Mouse (Mus musculus) hindlimb bud, embryonic 11.5 days (tissue): ENCODE results near the gene Fibcd1.

ENCODE experiments used
- DNase-seq: peaks from one replicate; pipeline ENCODE4 v3.0.0-alpha.2; 2012; ENCODE audit warnings: low read depth, low spot score; ENCODE audit errors: extremely low spot score

The Fibcd1 gene

DNA sequence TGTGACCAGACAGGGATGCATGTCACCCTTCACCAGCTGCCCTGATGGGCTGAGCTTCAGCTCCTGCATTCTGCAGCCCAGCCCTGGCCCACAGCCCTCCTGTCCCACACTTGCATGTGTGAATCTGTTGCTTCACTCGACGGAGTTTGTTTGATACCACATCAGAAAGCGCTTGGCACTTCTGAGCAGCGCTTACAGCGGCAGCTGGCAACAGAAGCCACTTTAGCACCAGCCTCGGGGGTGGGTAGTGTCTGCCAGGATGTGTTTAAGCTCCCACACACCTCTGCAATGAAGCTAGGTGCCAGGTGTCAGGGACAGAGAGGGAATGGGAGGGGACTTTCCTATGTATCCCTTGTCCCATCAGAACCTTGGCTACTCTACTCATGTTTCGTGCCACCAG, 31.1 kb downstream of the Fibcd1 start:
- DNase-seq: no peak

- DNase-seq: no peak
These were observed 32.2 kb downstream of the Fibcd1 start for GRCm38 (mm10) chr2:31813641-31814040.

GRCm38 (mm10) chr2:31811086-31811958, 34.5 kb downstream of the Fibcd1 start:
- no peak for DNase-seq

GRCm38 (mm10) chr2:31810444-31810843, 35.4 kb downstream of the Fibcd1 start, which contains the start of gene Qrfp:
Gene Qrfp (minus strand): TSS chr2:31810580.
- DNase-seq: no peak

DNA sequence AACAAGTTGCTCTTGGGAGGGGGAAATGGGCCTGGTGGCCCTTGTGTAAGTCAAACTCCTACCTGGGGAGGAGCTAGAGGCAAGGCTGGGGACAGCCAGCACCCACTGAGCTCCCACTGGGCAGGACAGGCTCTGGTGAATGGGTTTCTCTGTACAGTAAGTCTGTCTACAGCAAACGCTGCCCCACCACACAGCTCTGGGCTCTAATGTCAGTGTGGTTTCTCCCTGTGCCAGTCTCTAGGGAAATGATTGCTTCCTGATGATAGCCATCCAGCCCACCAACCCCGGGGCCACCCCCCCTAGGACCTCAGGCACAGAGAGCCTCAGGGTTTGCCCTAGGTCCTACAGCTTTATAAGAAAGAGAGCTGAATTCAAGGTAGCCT, 36.5 kb downstream of the Fibcd1 start:
- no peak for DNase-seq

GRCm38 (mm10) chr2:31808410-31809357, 37.1 kb downstream of the Fibcd1 start:
- DNase-seq: no peak

DNA sequence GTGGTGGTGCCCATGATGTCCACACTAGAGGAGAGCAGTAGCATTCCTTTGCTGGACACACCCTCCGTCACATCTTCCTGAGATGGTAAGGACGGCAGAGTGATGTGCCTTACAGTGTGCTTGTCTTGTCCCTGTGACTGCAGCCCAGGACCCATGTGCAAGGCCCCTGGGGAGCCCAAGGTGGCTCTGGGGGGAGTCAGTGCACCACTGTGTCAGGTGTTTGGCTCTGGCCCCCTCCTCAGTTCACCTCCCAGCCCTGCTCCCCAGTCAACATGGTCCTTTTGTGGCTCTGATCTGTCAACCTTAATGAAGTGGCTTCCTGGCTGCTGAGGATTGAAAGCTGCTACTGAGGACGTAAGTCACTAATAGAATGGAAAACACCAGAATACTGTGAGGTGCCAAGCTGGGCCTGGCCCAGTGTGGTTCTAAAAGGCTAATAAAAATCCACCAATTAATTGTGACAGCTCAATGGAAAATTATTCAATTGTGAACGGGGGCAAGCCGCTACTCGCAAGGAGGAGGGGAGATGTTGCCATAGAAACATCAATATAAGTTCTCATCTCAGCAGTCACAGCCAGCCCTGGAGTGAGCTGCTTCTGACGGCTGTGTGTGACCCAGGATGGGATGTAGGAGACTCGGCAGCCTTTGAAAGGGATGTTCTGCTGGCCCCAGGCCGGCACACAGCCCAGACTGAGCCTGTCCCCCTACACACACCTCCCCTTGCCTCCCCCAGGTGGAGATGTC, 39.0 kb downstream of the Fibcd1 start:
- no peak for DNase-seq

DNA sequence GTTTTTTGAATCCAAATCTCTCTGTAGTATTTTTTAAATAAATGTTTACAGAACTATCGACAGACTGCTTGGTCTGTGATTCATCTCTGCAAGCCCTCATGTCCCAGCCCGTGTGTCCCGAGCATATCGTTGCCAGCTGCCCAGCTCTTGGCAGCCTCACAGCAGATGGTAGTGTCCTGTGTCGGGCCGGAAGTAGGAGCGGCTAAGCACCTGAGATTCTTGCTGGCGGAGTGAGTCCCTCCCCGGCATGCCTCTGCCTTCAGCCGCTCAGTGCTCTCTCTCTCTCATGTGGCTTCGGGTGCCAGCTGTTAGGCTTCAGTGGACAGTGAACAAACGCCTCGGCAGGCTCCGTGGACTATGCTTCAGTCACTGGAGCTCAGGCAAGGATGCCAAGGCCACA, 42.3 kb downstream of the Fibcd1 start:
- no peak for DNase-seq

DNA sequence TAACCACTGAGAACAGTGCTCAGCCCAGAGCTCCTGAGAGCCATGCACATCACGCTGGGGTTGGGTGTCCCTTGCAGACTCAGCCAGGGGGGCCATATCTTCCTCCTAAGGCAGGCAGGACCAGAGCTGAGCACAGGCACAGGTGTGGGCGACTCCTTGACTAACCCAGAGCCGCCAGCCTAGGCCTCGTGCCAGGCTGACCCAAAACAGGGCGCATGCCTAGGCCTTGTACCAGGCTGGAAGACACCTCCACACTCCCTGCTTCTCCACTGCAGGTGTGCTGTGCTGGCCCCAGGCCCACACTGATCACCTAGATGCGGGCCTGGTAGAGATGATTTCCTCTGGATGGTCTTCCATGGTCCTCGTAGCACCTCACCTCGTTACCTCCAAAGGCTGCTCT, 43.0 kb downstream of the Fibcd1 start:
- DNase-seq: no peak

- DNase-seq: no peak
These were observed 44.4 kb downstream of the Fibcd1 start for GRCm38 (mm10) chr2:31801416-31801815.

- DNase-seq: no peak
These were observed 48.9 kb downstream of the Fibcd1 start for GRCm38 (mm10) chr2:31796943-31797342.

DNA sequence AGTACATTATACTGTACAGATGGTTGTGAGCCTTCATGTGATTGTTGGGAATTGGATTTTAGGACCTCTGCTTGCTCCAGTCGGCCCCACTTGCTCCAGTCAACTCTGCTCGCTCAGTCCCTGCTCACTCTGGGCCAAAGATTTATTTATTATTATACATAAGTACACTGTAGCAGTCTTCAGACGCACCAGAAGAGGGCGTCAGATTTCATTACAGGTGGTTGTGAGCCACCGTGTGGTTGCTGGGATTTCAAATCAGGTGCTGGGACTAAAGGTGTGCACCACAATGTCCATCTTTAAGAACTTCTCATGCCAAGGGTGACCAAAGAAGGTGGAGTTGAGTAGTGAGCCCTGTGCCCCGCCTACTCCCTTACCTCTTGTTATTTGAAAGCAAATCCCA, 53.2 kb downstream of the Fibcd1 start:
- no peak for DNase-seq

GRCm38 (mm10) chr2:31791260-31791659, 54.5 kb downstream of the Fibcd1 start:
- DNase-seq: no peak

GRCm38 (mm10) chr2:31790728-31791251, 55.0 kb downstream of the Fibcd1 start:
- DNase-seq: no peak

DNA sequence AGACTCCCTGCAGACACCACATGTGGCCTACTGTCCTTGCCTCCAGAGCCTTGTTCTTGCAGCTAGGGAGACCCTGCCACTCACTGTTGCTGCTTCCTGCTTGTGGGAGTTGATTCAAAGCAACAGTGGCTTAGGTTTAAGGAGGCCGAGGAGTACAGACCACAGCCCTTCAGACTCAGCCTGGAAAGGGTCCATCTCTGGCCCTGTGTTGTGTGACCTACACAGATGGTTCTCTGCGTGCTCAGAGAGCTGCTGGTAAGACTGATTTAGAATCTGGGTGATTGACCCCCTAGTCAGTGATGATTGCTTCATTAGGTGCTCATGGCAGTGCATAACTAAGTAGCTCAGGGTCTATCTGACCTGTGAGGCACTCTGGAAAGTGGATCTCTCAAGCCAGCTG, 56.6 kb downstream of the Fibcd1 start:
- DNase-seq: no peak

GRCm38 (mm10) chr2:31788227-31788626, 57.6 kb downstream of the Fibcd1 start:
- DNase-seq: no peak

DNA sequence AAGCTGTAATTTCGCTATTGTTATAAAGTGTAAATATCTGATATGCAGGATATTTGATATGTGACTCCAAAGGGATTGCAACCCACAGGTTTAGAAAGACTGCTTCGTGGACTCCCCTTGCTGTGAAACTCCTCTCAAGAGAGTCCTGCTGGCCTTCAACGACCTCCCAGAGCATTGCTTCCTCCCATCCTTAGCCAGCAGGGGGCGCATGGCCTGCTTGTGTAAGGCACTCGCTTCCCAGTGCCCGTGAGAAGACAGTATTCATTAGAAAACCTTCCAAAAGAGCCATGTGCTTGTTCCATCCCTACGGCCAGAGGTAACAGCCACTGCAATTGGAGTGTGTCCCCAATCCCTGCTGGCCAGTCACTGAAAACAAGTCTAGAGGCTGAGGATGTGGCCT, 58.8 kb downstream of the Fibcd1 start:
- peak; percentile 31 for DNase-seq

GRCm38 (mm10) chr2:31785074-31785473, 60.7 kb downstream of the Fibcd1 start:
- peak; percentile 54 for DNase-seq

GRCm38 (mm10) chr2:31782958-31783602, 62.7 kb downstream of the Fibcd1 start:
- no peak for DNase-seq

GRCm38 (mm10) chr2:31779258-31779657, 66.5 kb downstream of the Fibcd1 start:
- no peak for DNase-seq
